Mouse (Mus musculus): ENCODE data around the gene Vmn1r86.
"Not testable (repeated sequence)": the region's sequence is repeated elsewhere in the genome, so short reads cannot be mapped to it uniquely, and the experiment has no call there.

Vmn1r86 gene

GRCm38 (mm10) chr7:13119817-13120216 lies at the start of gene Vmn1r86:
TSS of gene Vmn1r86 (minus strand) at chr7:13119917.
- DNase-seq = no peak

- no peak for DNase-seq
Observed at GRCm38 (mm10) chr7:13159268-13159667, 39.6 kb upstream of the Vmn1r86 start, which contains the start of gene Vmn1r88. TSS of gene Vmn1r88 (plus strand) at chr7:13159568.

DNA sequence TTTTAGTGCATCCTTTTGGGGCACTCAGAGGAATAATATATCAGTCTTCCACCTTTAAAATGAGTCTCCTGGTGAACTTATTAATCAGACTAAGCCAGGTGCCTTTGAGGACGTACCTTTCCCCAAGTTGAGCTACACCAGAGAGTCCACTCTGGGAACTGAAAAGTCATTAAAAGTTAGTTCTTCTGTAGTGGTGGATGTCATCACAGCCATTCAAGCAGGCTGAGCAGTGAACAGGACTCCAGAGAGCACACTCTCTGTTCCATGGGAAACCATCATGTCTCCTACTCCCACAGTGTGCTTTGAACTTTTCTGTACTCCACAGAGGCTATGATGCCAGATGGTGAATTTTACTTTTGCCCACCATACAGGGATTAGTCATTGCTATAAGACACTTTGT lies 20.3 kb upstream of the Vmn1r86 start, which contains the start of gene Vmn1r87:
TSS of gene Vmn1r87 (minus strand) at position 101 of the 400 bp plus-strand sequence.
- DNase-seq = no peak

DNA sequence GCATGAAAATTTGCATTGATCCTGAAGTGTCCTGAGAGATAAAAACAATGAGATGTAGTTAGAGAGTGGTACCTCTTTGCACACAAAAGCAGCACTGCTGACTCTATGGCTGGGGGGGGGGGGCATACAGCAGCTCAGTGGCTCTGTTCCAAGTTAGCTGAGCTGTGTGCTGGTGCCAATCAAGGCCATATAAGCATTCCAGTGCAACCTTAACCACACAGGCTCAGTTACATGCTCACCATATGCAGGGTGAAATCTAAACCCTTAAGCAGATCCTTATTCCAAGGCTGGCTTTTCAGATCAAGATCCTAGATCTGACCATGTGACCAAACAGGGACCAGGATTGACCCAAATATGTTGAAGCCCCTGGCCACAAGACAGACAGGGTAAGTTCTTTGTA lies 17.6 kb upstream of the Vmn1r86 start:
- DNase-seq = no peak

GRCm38 (mm10) chr7:13131856-13132255 lies 12.1 kb upstream of the Vmn1r86 start:
- no peak for DNase-seq

GRCm38 (mm10) chr7:13123554-13124153 lies 3.9 kb upstream of the Vmn1r86 start:
- DNase-seq = peak; percentile 10

DNA sequence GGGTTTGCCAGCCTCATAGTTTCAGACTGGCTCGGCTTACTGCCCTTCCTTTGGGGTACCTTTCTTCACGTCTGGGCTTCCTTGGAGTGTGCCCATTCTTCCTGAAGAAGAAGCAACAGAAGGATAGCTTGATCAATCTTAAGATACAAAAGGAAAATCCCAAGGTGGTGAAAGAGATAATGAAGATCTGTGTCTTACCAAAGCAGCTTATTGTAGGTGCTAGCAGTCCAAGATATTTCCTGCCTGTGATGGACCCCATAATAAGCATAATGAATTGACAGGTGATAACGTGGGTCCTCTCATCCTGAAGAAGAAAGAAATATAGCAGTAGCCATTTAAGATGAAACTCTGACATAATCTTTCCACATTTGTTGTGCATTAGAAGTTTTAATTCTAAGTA lies 24.6 kb downstream of the Vmn1r86 start, which contains the start of gene Vmn1r85:
TSS of gene Vmn1r85 (minus strand) at position 101 of the 400 bp plus-strand sequence.
- DNase-seq = no peak

GRCm38 (mm10) chr7:13072293-13072692 lies 47.4 kb downstream of the Vmn1r86 start:
- DNase-seq = no peak

DNA sequence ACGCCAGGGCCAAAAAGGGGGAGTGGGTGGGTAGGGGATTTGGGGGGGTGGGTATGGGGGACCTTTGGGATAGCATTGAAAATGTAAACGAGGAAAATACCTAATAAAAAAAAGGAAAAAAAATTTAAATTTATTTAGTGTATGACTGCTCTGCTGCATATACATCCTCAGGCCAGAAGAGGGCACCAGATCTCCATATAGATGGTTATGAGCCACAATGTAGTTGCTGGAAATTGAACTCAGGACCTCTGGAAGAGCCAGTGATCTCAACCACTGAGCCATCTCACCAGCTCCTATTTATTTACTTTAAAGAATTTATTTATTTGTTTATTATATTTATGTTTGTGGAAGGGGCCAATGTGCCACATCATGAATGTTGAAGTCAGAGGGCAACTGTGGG lies 56.3 kb downstream of the Vmn1r86 start:
- not testable (repeated sequence) for DNase-seq

DNA sequence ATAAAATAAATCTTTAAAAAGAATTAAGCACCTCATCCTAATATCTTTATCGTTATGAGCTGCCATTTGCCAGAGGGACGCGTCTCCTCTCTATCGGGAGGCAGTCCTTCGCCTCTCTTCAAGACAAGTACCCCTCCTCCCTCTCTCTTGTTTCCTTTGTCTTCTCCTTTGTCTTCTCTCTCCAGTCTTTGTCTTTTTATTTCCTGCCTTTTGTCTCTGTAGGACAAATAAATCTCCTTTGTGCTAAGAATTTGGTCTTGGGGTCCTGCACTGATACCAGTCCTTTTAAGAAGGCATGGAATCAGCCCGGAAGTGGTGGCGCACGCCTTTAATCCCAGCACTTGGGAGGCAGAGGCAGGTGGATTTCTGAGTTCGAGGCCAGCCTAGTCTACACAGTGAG lies 60.2 kb downstream of the Vmn1r86 start:
- no peak for DNase-seq

DNA sequence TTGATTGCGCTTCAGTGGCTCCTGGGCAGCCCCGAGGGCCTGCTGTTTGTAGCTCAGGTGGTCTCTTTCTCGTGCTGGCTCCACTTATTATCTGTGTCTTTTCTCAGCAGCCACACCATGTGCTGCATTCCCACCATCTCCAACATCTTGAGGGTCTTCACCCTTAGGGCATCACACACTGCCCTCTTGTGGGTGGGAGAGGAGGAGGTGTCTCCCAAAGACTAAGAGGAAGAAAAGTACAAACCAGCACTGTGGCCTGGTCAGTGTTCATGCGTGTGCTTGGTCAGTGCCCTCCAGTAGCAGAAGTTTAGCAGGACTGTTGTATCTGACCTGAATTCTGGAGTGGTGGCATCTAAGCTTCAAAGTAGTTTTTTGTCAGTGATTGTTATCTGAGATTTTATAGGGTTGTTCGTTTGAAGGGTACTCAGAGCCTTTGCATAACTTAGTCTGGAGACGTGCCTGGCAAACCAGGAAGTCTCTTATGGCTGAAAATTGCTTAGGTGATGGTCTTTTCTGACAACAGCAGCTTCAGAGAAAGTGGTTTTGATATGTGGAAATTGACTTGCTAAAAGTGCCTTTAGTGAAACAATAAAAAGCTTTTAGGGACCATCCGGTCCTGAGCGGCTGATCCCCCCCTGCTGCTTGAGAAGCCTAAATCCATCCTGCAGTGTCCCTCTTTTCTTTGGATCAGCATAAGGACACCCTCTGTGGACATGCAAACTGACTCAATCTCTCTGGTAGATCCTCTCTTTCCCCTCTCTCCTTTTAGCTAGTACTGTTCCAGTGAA lies 62.6 kb downstream of the Vmn1r86 start:
- no peak for DNase-seq

GRCm38 (mm10) chr7:13054287-13055010 lies 65.3 kb downstream of the Vmn1r86 start, which contains the start of gene Mzf1:
TSS of gene Mzf1 (minus strand) at chr7:13054764.
- DNase-seq = peak; percentile 97

DNA sequence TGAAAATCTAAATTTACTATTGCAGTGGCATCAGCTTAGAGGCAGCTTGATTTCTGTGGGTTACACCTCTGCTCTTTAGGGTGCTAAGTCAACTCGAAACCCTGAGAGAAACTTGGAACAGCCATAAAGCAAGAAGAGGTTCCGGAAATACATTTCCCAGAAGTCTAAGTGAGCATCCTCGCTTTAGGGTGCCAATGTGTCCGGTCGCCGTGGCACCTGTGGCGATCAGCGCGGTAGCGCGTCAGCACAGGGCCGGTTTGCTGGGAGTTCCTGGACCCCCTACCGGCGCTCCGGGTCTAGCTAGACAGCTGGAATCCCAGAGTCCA lies 65.8 kb downstream of the Vmn1r86 start:
- DNase-seq = no peak

DNA sequence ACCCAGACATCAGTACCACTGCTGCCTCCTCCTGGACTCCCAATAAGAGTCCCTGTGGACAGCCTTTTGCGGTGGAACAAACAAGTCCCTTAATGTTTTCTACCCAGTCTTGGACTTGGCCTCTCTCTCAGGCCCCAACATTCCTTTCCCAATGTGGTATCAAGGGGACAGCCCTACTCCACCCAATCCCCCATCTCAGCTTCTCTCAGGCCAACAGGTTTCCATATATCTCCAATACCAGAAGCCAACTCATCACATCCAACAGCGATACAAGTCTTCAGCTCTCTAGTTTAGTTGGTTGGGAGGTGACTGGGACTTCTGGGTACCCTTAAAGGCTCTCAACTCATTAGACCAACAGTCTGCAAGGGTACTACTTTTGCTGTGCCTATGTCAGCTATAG lies 66.2 kb downstream of the Vmn1r86 start:
- DNase-seq = no peak

DNA sequence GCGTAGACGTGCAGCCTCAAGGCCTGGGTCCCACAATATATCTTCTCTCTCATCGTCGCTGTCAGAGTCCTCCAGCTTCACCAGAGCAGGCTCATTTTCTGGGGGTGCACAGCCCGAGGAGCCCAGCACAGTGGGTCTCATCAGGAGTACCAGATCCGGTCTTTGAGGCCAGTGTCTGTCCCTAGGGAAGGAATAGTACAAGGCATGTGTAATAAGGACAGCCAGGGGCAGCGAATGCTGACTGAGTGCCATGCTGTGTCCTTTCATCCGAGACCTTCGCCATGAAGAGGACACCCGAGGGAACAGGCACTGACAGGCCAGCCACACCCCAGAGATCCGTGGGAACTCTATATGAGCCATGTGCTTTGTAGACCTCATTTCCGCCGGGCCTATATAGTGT lies 66.7 kb downstream of the Vmn1r86 start:
- no peak for DNase-seq

Measured in kidney, postnatal 10 days (tissue).